Mouse (Mus musculus): ENCODE measurements around the gene Cds2. TPM values are rescaled to one million over a fixed set of nuclear protein-coding genes. Genes with fewer than 3 reads are reported as not detected.

Cds2 gene
- polyA plus RNA-seq, 1 experiment from 2014 or later = 12.9 TPM

DNA sequence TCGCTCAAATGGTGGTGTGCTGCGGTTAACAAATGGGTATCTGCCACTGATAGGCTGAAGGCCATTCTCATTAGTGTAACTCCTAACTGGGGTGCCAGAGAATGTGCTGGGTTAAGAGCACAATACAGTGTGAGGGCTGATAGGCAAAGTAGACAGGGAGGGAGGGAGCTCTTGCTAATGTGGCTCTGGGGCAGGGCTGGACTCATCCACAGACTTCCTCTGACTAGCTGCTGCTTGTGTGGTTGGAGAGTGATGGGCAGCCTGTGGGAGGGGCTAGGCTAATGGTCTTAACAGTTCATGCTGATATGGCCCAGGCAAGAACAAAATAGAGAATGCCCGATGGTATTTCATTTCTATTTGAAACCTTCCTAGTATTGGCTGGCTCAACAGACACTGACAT is 78.3 kb downstream of the Cds2 start:
- Histone ChIP-seq H3K9me3 (ENCODE audit: control insufficient read depth, low read length) (no peaks in the 10 kb centered on the region), H3K4me2 (no peak overlapping the region), H3K4me1 (replicated peaks; ENCODE audit: control insufficient read depth, insufficient read depth, low read length) (peaks cover 3% of the 10 kb centered on the region; the same call in 1 of the 2 replicates), H3K27ac (ENCODE audit: low read depth, low read length) (no peak overlapping the region), H3K4me3 (ENCODE audit: low read depth, low read length) (no peak overlapping the region), H3K36me3 (ENCODE audit: control insufficient read depth, insufficient read depth, low read length) (no peaks in the 10 kb centered on the region), H3K9ac (ENCODE audit: low read depth, low read length) (no peak overlapping the region), H3K27me3 (replicated peaks; ENCODE audit: control insufficient read depth, insufficient read depth, low read length) (no peaks in the 10 kb centered on the region)
- WGBS = 75% methylated on average over 3 of the region's 3 CpGs
- ATAC-seq (replicated peaks; ENCODE audit: low FRiP score) (0 out of 2 replicates have a peak, but pooled peaks have one; percentile 23), DNase-seq (ENCODE audit: low spot score) (no peak)

DNA sequence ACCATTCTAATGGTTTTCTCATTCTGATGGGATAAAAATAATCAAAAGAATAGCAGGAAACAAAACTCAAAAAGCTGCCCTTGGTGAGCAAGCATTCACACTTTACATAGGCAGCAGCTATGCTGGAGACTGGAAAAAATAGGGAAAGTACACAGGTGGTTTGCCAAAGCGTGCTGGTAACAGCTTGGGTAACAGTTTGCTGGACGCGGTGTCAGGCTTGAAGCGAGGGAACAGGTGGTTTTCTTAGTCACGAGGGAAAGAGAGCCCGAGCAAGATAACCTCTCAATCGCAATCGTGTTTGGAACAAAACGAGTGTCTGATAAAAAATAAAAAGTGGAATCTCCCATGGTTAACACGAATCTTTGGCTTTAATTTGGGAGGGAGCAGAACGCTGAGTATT is 80.9 kb downstream of the Cds2 start:
- Histone ChIP-seq H3K4me3 (ENCODE audit: low read depth, low read length) (no peak overlapping the region), H3K4me1 (replicated peaks; ENCODE audit: control insufficient read depth, insufficient read depth, low read length) (peaks cover 3% of the 10 kb centered on the region; the same call in 1 of the 2 replicates), H3K9me3 (ENCODE audit: control insufficient read depth, low read length) (no peaks in the 10 kb centered on the region), H3K27me3 (replicated peaks; ENCODE audit: control insufficient read depth, insufficient read depth, low read length) (no peaks in the 10 kb centered on the region), H3K27ac (ENCODE audit: low read depth, low read length) (no peak overlapping the region), H3K4me2 (no peak overlapping the region), H3K36me3 (ENCODE audit: control insufficient read depth, insufficient read depth, low read length) (no peaks in the 10 kb centered on the region), H3K9ac (ENCODE audit: low read depth, low read length) (no peak overlapping the region)
- DNase-seq (ENCODE audit: low spot score) (no peak), ATAC-seq (replicated peaks; ENCODE audit: low FRiP score) (no peak)
- WGBS = 76% methylated on average over 11 of the region's 11 CpGs

Other genes with a start within 250 kb of the Cds2 start
- gene Rassf2, start 232.9 kb upstream of the Cds2 start, polyA plus RNA-seq (2014; fragmentation: Nextera tagmentation; extraction: Ambion mirVana) = 4.9 and 6.2 TPM in 2 replicates
- 7.2 and 7.9 TPM in 2 replicates for gene Slc23a2, start 118.0 kb upstream of the Cds2 start, polyA plus RNA-seq (2014; fragmentation: Nextera tagmentation; extraction: Ambion mirVana)
- 37.9 and 38.2 TPM in 2 replicates for gene Tmem230, start 15.3 kb upstream of the Cds2 start, polyA plus RNA-seq (2014; fragmentation: Nextera tagmentation; extraction: Ambion mirVana)
- gene Pcna, start 9.8 kb upstream of the Cds2 start, polyA plus RNA-seq (2014; fragmentation: Nextera tagmentation; extraction: Ambion mirVana) = 415 and 419 TPM in 2 replicates
- gene Prokr2, start 122.3 kb downstream of the Cds2 start, polyA plus RNA-seq (2014; fragmentation: Nextera tagmentation; extraction: Ambion mirVana) = 2.6 and 3.2 TPM in 2 replicates

Data from liver, embryonic 11.5 days (tissue).